Mouse (Mus musculus) liver, embryonic 11.5 days (tissue): ENCODE data around the gene Pcif1. TPM values are rescaled to one million over a fixed set of nuclear protein-coding genes. Genes with fewer than 3 reads are reported as not detected.

Experiments
- ATAC-seq: fragments of 200-750 bp; cut with Nextera tagmentation; replicated peaks from 2 replicates; pipeline ENCODE4 v1.8.0; 2017; ENCODE audit warnings: moderate number of reproducible peaks, mild to moderate bottlenecking, moderate TSS enrichment, moderate library complexity; ENCODE audit not compliant: low FRiP score
- DNase-seq: peaks from one replicate; pipeline ENCODE4 v3.0.0-alpha.2; 2017; ENCODE audit warnings: low spot score
- H3K27ac ChIP-seq: fragments of 300-500 bp; sonication (generic); 2 replicates; pipeline ENCODE4 v1.5.1; 2014; ENCODE audit warnings: mild to moderate bottlenecking, low read depth, low read length, control low read depth
- H3K27me3 ChIP-seq: fragments of 300-500 bp; sonication (generic); replicated peaks from 2 replicates; pipeline ENCODE4 v1.6.1; 2014; ENCODE audit warnings: low read length, mixed read lengths; ENCODE audit not compliant: control insufficient read depth, insufficient read depth
- H3K36me3 ChIP-seq: fragments of 300-500 bp; sonication (generic); 2 replicates; pipeline ENCODE4 v1.6.1; 2014; ENCODE audit warnings: mild to moderate bottlenecking, low read length, moderate library complexity, mixed read lengths; ENCODE audit not compliant: control insufficient read depth, insufficient read depth
- H3K4me1 ChIP-seq: fragments of 300-500 bp; sonication (generic); replicated peaks from 2 replicates; pipeline ENCODE4 v1.6.1; 2014; ENCODE audit warnings: low read length, mixed read lengths; ENCODE audit not compliant: control insufficient read depth, insufficient read depth
- H3K4me2 ChIP-seq: fragments of 300-500 bp; sonication (generic); 2 replicates; pipeline ENCODE4 v1.6.1; 2014; ENCODE audit warnings: mild to moderate bottlenecking, control low read depth, moderate library complexity
- H3K4me3 ChIP-seq: fragments of 300-500 bp; sonication (generic); 2 replicates; pipeline ENCODE4 v1.5.1; 2014; ENCODE audit warnings: low read depth, low read length, control low read depth
- H3K9ac ChIP-seq: fragments of 300-500 bp; sonication (generic); 2 replicates; pipeline ENCODE4 v1.6.1; 2014; ENCODE audit warnings: low read depth, low read length, control low read depth
- H3K9me3 ChIP-seq: fragments of 300-500 bp; sonication (generic); 2 replicates; pipeline ENCODE4 v1.6.1; 2016; ENCODE audit warnings: low read length, inconsistent platforms, mixed read lengths; ENCODE audit not compliant: control insufficient read depth
- WGBS: fragments of 180-500 bp; shearing (Covaris S2); extraction: QIAGEN DNeasy Blood & Tissue Kit; methylation state at CpG from one replicate; pipeline ENCODE4 v1.1.7; 2014; 5-methylcytosine and 5-hydroxymethylcytosine counted together
- polyA plus RNA-seq: library from polyadenylated mRNA; unstranded; fragments of >200 nt; fragmentation: Nextera tagmentation; extraction: Ambion mirVana; gene quantifications from 2 replicates; pipeline ENCODE4 v1.2.1, GENCODE M21; 2014

Pcif1 gene
- polyA plus RNA-seq, 1 experiment from 2014 or later = 67.5 TPM

- no peak overlapping the region for H3K27ac ChIP-seq
- peaks cover 45% of the 10 kb centered on the region for H3K36me3 ChIP-seq
- H3K9ac ChIP-seq = no peak overlapping the region; the same call in 1 of the 2 replicates
- peaks cover 5% of the 10 kb centered on the region for H3K9me3 ChIP-seq
- H3K4me3 ChIP-seq = peak overlapping the region; percentile 8; the same call in 1 of the 2 replicates
- H3K4me2 ChIP-seq = peak overlapping the region; percentile 85; the same call in 1 of the 2 replicates
- WGBS = 82% methylated on average over 3 of the region's 3 CpGs
- ATAC-seq (no peak), DNase-seq (no peak)
- H3K27me3 ChIP-seq = no peaks in the 10 kb centered on the region
- peaks cover 28% of the 10 kb centered on the region for H3K4me1 ChIP-seq
These were observed 30.0 kb downstream of the Pcif1 start for GRCm38 (mm10) chr2:164909100-164909499.

- Histone ChIP-seq H3K9ac (peak overlapping the region; percentile 89; the same call in 1 of the 2 replicates), H3K4me2 (peak overlapping the region; percentile 85), H3K36me3 (peaks cover 41% of the 10 kb centered on the region), H3K27me3 (no peaks in the 10 kb centered on the region), H3K4me3 (peak overlapping the region; percentile 80), H3K27ac (no peak overlapping the region), H3K4me1 (peaks cover 28% of the 10 kb centered on the region), H3K9me3 (peaks cover 5% of the 10 kb centered on the region)
- DNase-seq = no peak
- WGBS = 75% methylated on average over 1 of the region's 1 CpGs
- ATAC-seq = no peak
These were observed 30.4 kb downstream of the Pcif1 start for GRCm38 (mm10) chr2:164909542-164909941.

- DNase-seq (peak; percentile 51), ATAC-seq (peak; percentile 30)
- WGBS = 4% methylated on average over 37 of the region's 37 CpGs
- H3K36me3 ChIP-seq = peaks cover 36% of the 10 kb centered on the region
- peaks cover 28% of the 10 kb centered on the region for H3K4me1 ChIP-seq
- H3K4me2 ChIP-seq = peak overlapping the region; percentile 85
- peak overlapping the region; percentile 80 for H3K4me3 ChIP-seq
- peaks cover 5% of the 10 kb centered on the region for H3K9me3 ChIP-seq
- H3K9ac ChIP-seq = peak overlapping the region; percentile 89
- no peaks in the 10 kb centered on the region for H3K27me3 ChIP-seq
- peak overlapping the region; percentile 96 for H3K27ac ChIP-seq
These were observed 31.4 kb downstream of the Pcif1 start for GRCm38 (mm10) chr2:164910360-164911061.

- DNase-seq (peak; percentile 97), ATAC-seq (peak; percentile 83)
- Histone ChIP-seq H3K4me3 (peak within 1 kb of the TSS; percentile 80), H3K27me3 (no peaks in the 10 kb centered on the region), H3K4me1 (peaks cover 28% of the 10 kb centered on the region), H3K4me2 (peak within 1 kb of the TSS; percentile 90), H3K36me3 (peaks cover 28% of the 10 kb centered on the region), H3K27ac (peak within 1 kb of the TSS; percentile 96), H3K9ac (peak within 1 kb of the TSS; percentile 89), H3K9me3 (peaks cover under 1% of the 10 kb centered on the region)
- WGBS = under 1% methylated on average over 91 of the region's 91 CpGs
These were observed 32.3 kb downstream of the Pcif1 start, which contains the start of gene Zfp335 for GRCm38 (mm10) chr2:164911086-164912048. Gene Zfp335 (minus strand): TSS chr2:164911757.

GRCm38 (mm10) chr2:164912151-164912550 is 33.0 kb downstream of the Pcif1 start:
- H3K27me3 ChIP-seq = no peaks in the 10 kb centered on the region
- 7% methylated on average over 12 of the region's 12 CpGs for WGBS

GRCm38 (mm10) chr2:164912749-164913427 is 33.8 kb downstream of the Pcif1 start:
- 74% methylated on average over 8 of the region's 9 CpGs for WGBS

More at GRCm38 (mm10) chr2:164912151-164912550, 33.0 kb downstream of the Pcif1 start:
- H3K27ac ChIP-seq = peak overlapping the region; percentile 96
- H3K9me3 ChIP-seq = no peaks in the 10 kb centered on the region
- peak; percentile 32 for ATAC-seq
- H3K4me1 ChIP-seq = peaks cover 28% of the 10 kb centered on the region
- H3K9ac ChIP-seq = peak overlapping the region; percentile 89
- H3K36me3 ChIP-seq = peaks cover 21% of the 10 kb centered on the region
- peak overlapping the region; percentile 90 for H3K4me2 ChIP-seq
- H3K4me3 ChIP-seq = peak overlapping the region; percentile 80
- DNase-seq = no peak

GRCm38 (mm10) chr2:164913428-164913786 is 34.3 kb downstream of the Pcif1 start:
- Histone ChIP-seq H3K4me1 (peaks cover 28% of the 10 kb centered on the region), H3K4me2 (no peak overlapping the region), H3K4me3 (no peak overlapping the region), H3K9me3 (no peaks in the 10 kb centered on the region), H3K27me3 (no peaks in the 10 kb centered on the region), H3K9ac (no peak overlapping the region), H3K36me3 (peaks cover 8% of the 10 kb centered on the region), H3K27ac (peak overlapping the region; percentile 60)
- WGBS = 75% methylated on average over 2 of the region's 2 CpGs
- DNase-seq (no peak), ATAC-seq (no peak)

More at GRCm38 (mm10) chr2:164912749-164913427, 33.8 kb downstream of the Pcif1 start:
- H3K27ac ChIP-seq = peak overlapping the region; percentile 96
- peak overlapping the region; percentile 90 for H3K4me2 ChIP-seq
- H3K36me3 ChIP-seq = peaks cover 13% of the 10 kb centered on the region
- H3K9me3 ChIP-seq = no peaks in the 10 kb centered on the region
- H3K4me3 ChIP-seq = peak overlapping the region; percentile 80; the same call in 1 of the 2 replicates
- H3K4me1 ChIP-seq = peaks cover 28% of the 10 kb centered on the region
- no peaks in the 10 kb centered on the region for H3K27me3 ChIP-seq
- no peak overlapping the region for H3K9ac ChIP-seq
- ATAC-seq (no peak), DNase-seq (no peak)

- 55% methylated on average over 5 of the region's 5 CpGs for WGBS
- ATAC-seq (no peak), DNase-seq (no peak)
- Histone ChIP-seq H3K27ac (no peak overlapping the region), H3K9ac (no peak overlapping the region), H3K4me2 (no peak overlapping the region), H3K36me3 (no peaks in the 10 kb centered on the region; the same call in 1 of the 2 replicates), H3K4me1 (peaks cover 14% of the 10 kb centered on the region), H3K9me3 (no peaks in the 10 kb centered on the region), H3K4me3 (no peak overlapping the region), H3K27me3 (no peaks in the 10 kb centered on the region)
These were observed 37.7 kb downstream of the Pcif1 start for GRCm38 (mm10) chr2:164916820-164917219.
